Mouse (Mus musculus): ENCODE results near the gene Mto1.

The Mto1 gene

DNA sequence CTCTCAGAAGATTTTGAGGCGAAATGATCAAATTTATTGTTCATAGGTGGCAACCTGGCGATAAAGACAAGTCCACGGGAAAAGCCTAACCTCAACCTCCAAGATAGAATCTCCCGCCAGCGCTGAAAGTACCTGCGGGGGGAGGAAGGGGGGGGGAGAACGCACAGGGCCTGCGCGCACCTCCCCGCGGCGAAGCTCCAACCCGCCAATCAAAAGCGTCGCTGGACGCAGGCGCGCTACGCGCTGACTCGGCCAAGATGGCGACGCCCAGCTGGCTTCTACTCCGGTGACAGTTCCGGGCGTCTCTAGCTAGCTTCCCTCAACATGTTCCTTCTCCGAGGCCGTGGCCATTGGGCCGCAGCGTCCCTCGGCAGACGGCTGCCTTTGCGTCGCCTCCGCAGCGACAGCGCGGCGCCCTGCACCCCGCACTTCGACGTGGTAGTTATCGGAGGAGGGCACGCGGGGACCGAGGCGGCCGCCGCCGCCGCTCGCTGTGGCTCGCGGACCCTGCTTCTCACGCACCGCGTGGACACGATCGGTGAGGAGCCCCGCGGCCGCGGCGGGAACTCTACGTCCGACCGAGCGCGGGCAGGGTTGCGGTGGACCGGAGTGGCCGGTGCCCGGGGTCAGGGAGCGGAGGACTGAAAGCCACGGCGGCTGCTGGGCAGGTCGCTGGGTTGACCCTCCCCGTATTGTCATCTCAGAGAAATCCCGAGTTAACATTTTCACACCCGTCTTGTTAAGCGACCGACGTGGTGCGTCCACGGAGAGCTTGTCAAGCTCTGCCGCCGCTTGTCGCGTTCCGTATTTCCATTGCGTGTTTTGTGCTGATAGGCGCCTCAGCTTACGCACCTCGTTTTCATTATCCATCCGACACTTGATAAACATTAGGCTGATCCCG is at the start of gene Mto1, which contains the start of gene Gm17324:
Gene Mto1 (plus strand): TSS at position 236 of the 901 bp plus-strand sequence.
Gene Gm17324 (minus strand): TSS at position 814 of the 901 bp plus-strand sequence.
- DNase-seq (ENCODE audit: low spot score in 2 of 2) = peak; percentile 92 to 94

- no peak for DNase-seq (ENCODE audit: low spot score in 2 of 2)
Observed at GRCm38 (mm10) chr9:78400570-78400969, 47.4 kb upstream of the Mto1 start.

GRCm38 (mm10) chr9:78401596-78401995 is 46.4 kb upstream of the Mto1 start:
- no peak for DNase-seq (ENCODE audit: low spot score in 2 of 2)

DNA sequence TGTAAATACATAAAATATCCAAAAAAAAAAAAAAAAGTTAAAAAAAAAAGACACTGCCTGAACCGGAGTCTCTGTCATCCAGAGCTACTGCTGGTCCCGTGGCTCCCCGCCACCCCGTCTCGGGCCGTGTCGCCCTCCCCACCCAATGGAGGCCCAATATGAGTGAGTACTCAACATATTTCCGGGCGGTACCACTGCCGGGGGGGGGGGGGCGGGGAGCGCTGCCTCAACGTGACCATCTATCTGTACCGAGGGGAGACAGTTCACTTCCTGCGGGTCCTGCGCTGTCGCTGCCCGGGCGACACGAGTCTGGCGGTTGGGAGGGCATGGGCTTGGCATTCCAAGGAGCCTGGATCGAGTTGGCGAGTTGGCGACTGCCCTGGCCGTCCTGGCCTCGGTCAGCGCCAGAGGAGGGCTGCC is 20.6 kb upstream of the Mto1 start:
- peak in 1 of 2 experiments; percentile 27 for DNase-seq (ENCODE audit: low spot score in 2 of 2)

- DNase-seq (ENCODE audit: low spot score in 2 of 2) = peak in 1 of 2 experiments; percentile 19
Observed at GRCm38 (mm10) chr9:78428185-78428584, 19.8 kb upstream of the Mto1 start.

DNA sequence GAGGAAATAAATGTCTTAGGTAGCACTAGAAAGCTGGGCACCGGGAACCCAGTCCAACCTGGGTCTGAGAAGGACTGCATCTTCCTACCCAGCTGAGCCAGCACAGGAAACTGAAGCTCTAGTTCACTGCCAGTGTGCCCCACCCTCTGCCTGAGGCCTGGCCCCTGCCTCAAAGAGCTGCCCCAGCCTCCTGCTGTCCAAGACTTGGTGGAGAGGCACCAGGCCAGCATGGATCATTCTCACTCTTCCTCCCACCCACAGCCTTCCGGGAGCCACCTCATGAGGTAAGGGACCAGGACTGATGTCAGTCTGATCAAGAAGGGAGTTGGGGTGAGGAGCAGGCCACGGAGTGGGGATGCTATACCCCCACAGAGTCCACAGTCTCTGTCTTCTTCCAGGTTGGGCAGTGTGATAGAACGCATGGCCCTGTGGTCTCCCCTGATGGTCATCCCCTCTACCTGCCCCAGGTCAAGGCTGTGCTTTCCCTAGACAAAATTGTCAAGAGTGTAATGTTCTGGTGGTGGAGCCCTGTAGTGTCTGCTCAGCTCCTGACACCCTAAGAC is 19.1 kb upstream of the Mto1 start:
- no peak for DNase-seq (ENCODE audit: low spot score in 2 of 2)

- no peak for DNase-seq (ENCODE audit: low spot score in 2 of 2)
Observed at GRCm38 (mm10) chr9:78429551-78429950, 18.5 kb upstream of the Mto1 start.

- DNase-seq (ENCODE audit: low spot score in 2 of 2) = no peak
Observed at GRCm38 (mm10) chr9:78430486-78430885, 17.5 kb upstream of the Mto1 start.

DNA sequence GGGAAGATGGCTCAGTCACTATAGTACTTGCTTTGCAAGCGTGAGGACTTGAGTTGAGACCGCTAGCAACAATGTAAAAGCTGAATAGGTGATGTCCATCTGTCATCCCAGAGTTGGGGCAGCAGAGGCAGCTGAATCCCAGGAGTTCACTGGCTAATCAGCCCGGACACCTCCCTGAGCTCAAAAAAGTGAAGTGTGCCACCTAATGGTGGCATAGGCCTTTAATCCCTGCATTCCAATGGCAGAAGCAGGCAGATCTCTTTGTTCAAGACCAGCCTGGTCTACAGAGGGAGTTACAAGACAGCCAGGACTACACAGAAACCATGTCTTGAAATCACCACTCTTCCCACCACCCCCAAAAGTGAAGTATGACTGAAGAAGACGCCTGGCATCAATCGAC is 15.5 kb upstream of the Mto1 start:
- no peak for DNase-seq (ENCODE audit: low spot score in 2 of 2)

DNA sequence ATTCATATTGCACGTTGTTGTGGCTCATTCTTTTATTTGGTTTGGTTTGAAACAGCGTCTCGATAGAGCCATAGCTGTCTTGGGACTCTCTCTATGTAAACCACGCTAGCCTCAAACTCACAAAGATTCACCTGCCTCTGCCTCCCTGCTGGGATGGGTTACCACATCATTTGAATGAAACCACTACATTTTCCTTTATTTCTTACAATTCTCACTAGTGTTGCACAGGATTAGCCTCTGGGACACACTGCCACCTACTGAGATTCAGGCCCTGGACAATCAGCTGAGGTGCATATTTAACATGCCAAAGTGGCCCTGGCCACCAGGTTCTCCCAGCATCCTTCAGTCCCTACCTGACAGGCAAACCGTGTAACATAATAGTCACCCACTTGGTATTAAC is 8.6 kb upstream of the Mto1 start:
- DNase-seq (ENCODE audit: low spot score in 2 of 2) = no peak

DNA sequence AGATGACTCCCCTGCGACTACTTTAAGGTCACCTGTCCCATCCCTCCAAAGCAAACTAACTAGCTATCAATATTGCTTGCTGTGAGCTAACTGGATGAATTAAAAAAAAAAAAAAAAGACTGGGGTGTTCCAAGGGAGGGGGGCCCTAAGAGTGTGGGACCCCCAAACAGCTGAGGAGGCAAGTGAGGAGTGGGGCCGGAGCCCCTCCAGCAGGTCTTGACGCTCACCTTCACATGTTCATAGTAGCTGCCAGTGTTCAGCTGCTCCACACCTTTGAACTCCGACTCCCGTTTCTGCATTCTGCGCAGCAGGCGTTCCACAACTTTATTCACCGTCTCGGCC is 5.8 kb upstream of the Mto1 start:
- no peak for DNase-seq (ENCODE audit: low spot score in 2 of 2)

DNA sequence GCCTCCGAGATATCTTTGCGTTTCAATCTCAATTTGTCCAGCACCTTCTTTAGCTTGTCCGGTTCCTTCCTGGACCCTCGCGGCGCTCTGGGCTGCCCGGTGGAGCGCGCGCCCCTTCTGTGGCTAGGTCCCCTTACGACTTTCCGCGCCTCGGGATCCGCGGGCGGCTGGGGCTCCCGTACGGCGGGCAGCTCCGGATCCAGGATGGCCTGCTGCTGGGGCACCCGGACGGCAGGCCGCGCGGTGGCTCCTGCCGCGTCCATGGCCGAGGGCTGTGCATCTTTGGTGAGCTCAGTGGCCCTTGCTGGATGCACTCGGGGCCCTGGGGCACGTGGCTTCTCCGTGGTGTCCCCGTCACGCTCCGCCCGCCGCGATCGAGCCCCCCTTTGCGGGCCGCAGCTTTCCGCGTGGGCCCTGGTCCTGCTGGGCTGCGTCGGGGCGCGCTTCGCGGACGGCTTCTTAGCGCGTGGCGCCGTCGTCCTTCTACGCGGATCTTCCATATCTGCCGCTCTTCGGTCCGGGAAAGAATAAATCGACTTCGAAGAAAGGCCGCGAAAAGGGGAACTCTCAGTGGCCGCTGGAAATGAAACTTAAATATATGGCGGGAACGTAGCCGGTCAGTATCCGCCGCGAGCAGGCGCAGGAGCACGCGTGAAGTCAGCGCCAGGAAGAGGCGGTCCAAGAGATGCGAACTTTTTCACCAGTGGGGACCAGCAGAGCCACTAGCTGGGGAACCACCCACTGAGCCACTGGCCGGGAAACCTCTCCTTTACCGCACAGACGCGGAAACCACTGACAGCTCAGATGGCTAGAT is 5.2 kb upstream of the Mto1 start, which contains the start of gene Cgas:
Gene Cgas (minus strand): TSS at position 659 of the 814 bp plus-strand sequence.
- DNase-seq (ENCODE audit: low spot score in 2 of 2) = peak; percentile 51 to 59

DNA sequence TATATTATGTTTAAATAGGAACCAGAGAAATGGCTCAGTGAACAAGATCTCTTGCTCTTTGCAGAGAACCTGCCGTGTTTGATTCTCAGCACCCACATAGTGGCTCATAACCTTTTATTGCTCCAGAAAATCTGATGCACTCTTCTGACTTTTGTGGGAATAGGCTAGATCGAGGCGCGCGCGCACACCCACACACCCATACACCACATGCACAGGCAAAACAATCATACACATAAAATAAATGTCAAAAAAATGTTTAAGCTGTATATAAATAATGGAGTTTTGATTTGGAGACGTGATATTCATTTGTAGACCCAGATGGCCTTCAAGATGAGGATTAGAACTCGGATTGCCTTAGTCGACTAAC is 419 bp upstream of the Mto1 start:
- no peak for DNase-seq (ENCODE audit: low spot score in 2 of 2)

DNA sequence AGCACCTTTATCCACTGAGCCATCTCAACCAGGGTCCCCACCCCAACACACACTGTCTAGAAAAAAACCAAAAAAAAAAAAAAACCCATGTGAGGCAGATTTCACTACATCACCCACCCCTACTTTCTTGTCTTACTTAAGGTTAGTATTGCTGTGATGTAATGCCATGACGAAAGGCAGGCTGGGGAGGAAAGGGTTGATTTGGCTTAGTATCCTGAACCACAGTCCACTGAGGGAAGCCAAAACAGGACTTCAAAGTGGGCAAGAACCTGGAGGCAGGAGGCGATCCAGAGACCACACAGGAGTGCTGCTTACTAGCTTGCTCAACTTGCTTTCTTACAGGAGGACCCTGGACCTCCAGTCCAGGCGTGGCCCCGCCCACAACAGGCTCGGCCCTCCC is 2.4 kb downstream of the Mto1 start:
- DNase-seq (ENCODE audit: low spot score in 2 of 2) = no peak

GRCm38 (mm10) chr9:78451382-78451781 is 3.4 kb downstream of the Mto1 start:
- DNase-seq (ENCODE audit: low spot score in 2 of 2) = peak in 1 of 2 experiments; percentile 51

- no peak for DNase-seq (ENCODE audit: low spot score in 2 of 2)
Observed at GRCm38 (mm10) chr9:78457026-78457425, 9.0 kb downstream of the Mto1 start.

- DNase-seq (ENCODE audit: low spot score in 2 of 2) = no peak
Observed at GRCm38 (mm10) chr9:78463337-78463736, 15.3 kb downstream of the Mto1 start.

DNA sequence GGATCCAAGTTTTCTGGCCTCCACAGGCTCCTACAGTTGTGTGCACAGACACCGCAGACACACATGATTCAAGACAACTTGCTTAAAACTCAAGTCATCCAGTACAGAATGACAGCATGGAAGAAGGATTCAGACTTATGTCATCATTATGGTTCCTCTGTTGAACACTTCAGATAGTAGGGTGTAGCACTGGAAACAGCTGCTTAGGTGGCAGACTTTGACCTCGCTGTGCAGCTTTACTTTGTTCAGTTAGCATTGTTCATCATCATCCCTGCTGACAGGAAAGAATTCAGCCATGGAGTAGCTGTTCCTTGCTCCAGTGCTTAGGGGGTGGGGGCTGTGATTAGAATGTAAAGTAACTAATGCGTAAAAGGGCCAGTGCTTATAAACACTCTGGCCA is 17.7 kb downstream of the Mto1 start:
- no peak for DNase-seq (ENCODE audit: low spot score in 2 of 2)

DNA sequence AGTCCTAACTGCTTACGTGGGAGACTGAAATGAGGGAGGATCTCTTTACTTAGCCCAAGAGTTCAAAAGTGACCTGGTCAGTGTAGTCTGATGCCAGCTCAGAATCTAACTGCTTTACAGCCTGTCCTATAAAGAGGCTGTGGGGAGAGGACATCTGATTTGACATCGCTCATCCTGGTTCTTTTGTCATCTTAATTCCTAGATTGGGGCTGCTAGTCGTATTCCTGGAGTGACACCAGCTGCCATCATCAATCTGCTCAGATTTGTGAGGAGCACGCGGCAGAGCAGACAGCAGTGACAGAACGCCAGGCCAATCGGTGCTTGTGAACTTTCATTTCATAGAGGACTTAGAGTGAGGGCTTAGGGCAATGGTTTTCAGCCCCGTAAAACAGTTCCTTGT is 25.6 kb downstream of the Mto1 start:
- DNase-seq (ENCODE audit: low spot score in 2 of 2) = no peak

DNA sequence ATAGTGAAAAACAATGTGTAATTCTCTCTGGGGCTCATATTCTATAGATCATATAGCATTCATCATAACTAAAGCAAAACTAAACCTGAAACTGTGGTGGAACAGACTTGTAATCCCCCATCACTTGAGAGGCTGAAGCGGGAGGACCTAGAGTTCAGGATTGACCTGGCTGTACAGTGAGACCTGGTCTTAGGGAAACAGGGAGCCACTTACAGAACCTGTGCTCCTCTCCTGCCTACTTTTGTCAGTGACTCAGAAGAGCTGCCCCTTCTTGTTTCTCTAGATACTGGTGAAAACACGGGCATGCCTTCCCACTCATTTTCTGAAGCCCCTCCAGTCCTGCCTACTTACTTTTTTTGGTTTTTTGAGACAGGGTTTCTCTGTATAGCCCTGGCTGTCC is 26.3 kb downstream of the Mto1 start:
- DNase-seq (ENCODE audit: low spot score in 2 of 2) = no peak

DNA sequence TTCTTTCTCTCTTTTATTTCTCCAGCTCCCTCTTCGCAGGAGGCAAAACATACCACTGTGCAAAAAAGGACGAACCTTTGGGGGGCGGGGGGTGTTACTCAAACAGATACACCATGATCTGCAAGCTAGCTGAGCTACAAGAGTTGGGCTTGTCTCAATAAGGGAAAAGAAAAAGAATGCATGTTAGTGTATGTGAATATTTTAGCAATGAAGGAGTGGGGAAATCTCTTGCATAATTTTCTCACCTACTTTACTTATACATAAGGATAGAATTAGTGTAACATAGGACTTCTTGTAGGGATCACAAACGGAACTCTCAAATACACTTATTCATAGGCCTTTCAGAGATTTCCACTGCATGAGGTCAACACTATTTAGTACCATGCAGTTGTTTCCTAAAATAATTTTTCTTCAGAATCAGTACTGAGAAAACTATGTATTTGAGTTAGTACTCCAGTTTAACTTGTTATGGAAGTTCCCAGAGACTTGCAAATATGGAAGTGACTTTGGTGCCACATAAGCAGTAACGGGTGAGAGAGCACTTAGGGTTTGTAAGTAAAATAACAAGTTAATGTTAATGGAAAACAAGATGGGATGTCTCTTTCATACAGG is 26.9 kb downstream of the Mto1 start:
- DNase-seq (ENCODE audit: low spot score in 2 of 2) = no peak

GRCm38 (mm10) chr9:78475383-78475780 is 27.4 kb downstream of the Mto1 start:
- no peak for DNase-seq (ENCODE audit: low spot score in 2 of 2)

All from right cerebral cortex, postnatal 10 days (tissue).